Mouse (Mus musculus): ENCODE results near the gene Rspry1. TPM values are rescaled to one million over a fixed set of nuclear protein-coding genes. Genes with fewer than 3 reads are reported as not detected.

The Rspry1 gene
- total and polyA plus RNA-seq, 2 experiments from 2014 or later = 31.4 to 36.1 TPM

GRCm38 (mm10) chr8:94601034-94601606 is 617 bp upstream of the Rspry1 start:
- H3K9ac ChIP-seq (replicated peaks; ENCODE audit: low read length) = peak overlapping the region; percentile 89
- ATAC-seq = peak; percentile 34
- DNase-seq (ENCODE audit: low spot score) = peak; percentile 6
- no peaks in the 10 kb centered on the region for H3K27me3 ChIP-seq (ENCODE audit: insufficient read depth, low read length)
- no peaks in the 10 kb centered on the region for H3K36me3 ChIP-seq (ENCODE audit: insufficient read depth, low read length)
- H3K4me2 ChIP-seq (ENCODE audit: low read depth, low read length) = peak overlapping the region; percentile 95
- H3K27ac ChIP-seq = peak overlapping the region; percentile 97
- peaks cover 16% of the 10 kb centered on the region; the same call in 1 of the 2 replicates for H3K4me1 ChIP-seq (ENCODE audit: insufficient read depth, low read length)
- no peaks in the 10 kb centered on the region for H3K9me3 ChIP-seq (ENCODE audit: low read length)
- no peak for TF ChIP-seq CTCF (IDR thresholded peaks at IDR 0.05; ENCODE audit: low read depth)
- peak overlapping the region; percentile 98 for H3K4me3 ChIP-seq (ENCODE audit: low read length)
- WGBS = under 1% methylated on average over 51 of the region's 51 CpGs

DNA sequence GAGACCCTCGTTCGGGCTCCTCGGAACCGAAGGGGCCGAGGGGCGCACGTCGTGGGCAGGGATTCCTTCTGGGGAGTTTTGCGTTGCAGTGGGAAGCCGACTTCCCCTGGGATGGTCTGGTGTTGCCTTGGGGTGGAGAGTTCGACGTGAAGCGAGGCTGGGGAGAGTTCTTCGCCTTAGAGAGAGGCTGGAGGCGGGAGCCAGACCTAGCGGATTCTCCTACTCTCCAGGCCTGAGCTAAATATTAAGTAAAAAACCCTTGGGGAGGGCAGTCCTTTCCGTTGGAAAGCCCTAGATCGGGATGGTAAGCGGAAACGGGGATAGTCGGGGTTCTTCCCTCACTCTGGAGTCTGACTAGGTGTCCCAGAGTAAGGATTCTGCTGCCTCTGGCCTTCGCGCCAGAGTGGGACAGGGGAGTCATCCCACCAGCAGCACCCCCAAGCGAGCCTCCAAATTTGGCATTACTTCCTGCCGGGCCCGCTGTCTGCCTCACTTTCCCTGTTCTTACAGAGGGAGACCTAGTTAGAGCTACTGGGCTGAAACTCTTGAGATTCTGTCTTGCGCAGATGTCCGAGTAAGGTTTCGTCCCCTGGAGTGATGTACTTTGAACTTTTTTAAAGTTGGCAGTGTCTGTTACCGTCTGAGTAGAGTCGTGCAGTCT is 864 bp downstream of the Rspry1 start:
- H3K27ac ChIP-seq = peak overlapping the region; percentile 95
- peak overlapping the region; percentile 100 for H3K4me2 ChIP-seq (ENCODE audit: low read depth, low read length)
- WGBS = under 1% methylated on average over 31 of the region's 31 CpGs
- ATAC-seq (no peak), DNase-seq (ENCODE audit: low spot score) (peak; percentile 37)
- peaks cover 16% of the 10 kb centered on the region; the same call in 1 of the 2 replicates for H3K4me1 ChIP-seq (ENCODE audit: insufficient read depth, low read length)
- no peak for TF ChIP-seq CTCF (IDR thresholded peaks at IDR 0.05; ENCODE audit: low read depth)
- no peaks in the 10 kb centered on the region for H3K36me3 ChIP-seq (ENCODE audit: insufficient read depth, low read length)
- H3K9ac ChIP-seq (replicated peaks; ENCODE audit: low read length) = peak overlapping the region; percentile 93
- peak overlapping the region; percentile 98 for H3K4me3 ChIP-seq (ENCODE audit: low read length)
- H3K9me3 ChIP-seq (ENCODE audit: low read length) = no peaks in the 10 kb centered on the region
- H3K27me3 ChIP-seq (ENCODE audit: insufficient read depth, low read length) = no peaks in the 10 kb centered on the region

DNA sequence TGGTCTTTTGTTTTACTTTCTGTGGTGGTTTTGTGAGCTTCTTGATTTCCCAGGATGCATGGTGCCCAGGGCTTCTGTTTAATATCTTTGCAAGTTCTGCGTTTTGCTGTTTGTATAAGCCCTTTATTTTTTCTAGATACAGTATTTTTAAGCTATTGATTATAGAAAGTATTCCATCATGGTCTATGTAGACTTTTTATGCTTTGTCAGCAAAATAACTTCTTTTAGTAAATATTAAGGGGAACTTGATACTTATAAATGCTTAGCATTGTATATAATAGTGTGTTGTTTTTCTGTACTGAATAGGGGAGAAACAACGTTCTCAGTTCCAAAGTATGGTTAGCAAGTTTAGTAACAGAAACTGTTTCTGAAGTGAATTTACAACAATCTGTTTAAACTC is 2.3 kb downstream of the Rspry1 start:
- WGBS = 77% methylated on average over 2 of the region's 2 CpGs
- TF ChIP-seq CTCF (IDR thresholded peaks at IDR 0.05; ENCODE audit: low read depth) = no peak

GRCm38 (mm10) chr8:94607064-94607463 is 5.3 kb downstream of the Rspry1 start:
- H3K36me3 ChIP-seq (ENCODE audit: insufficient read depth, low read length) = no peaks in the 10 kb centered on the region; the same call in 1 of the 2 replicates
- WGBS = 92% methylated on average over 5 of the region's 5 CpGs
- no peaks in the 10 kb centered on the region for H3K9me3 ChIP-seq (ENCODE audit: low read length)
- H3K4me1 ChIP-seq (ENCODE audit: insufficient read depth, low read length) = peaks cover 10% of the 10 kb centered on the region; the same call in 1 of the 2 replicates
- no peak overlapping the region for H3K27ac ChIP-seq
- no peak overlapping the region for H3K4me3 ChIP-seq (ENCODE audit: low read length)
- no peak for DNase-seq (ENCODE audit: low spot score)
- no peak for ATAC-seq
- H3K9ac ChIP-seq (replicated peaks; ENCODE audit: low read length) = no peak overlapping the region
- TF ChIP-seq CTCF (IDR thresholded peaks at IDR 0.05; ENCODE audit: low read depth) = peak; percentile 31; the same call in 1 of the 2 replicates
- H3K27me3 ChIP-seq (ENCODE audit: insufficient read depth, low read length) = no peaks in the 10 kb centered on the region
- H3K4me2 ChIP-seq (ENCODE audit: low read depth, low read length) = no peak overlapping the region

More for the DNA sequence above, 2.3 kb downstream of the Rspry1 start:
- DNase-seq (ENCODE audit: low spot score) (no peak), ATAC-seq (no peak)
- H3K4me2 ChIP-seq (ENCODE audit: low read depth, low read length) = peak overlapping the region; percentile 100
- H3K9ac ChIP-seq (replicated peaks; ENCODE audit: low read length) = no peak overlapping the region
- H3K27me3 ChIP-seq (ENCODE audit: insufficient read depth, low read length) = no peaks in the 10 kb centered on the region
- H3K36me3 ChIP-seq (ENCODE audit: insufficient read depth, low read length) = no peaks in the 10 kb centered on the region; the same call in 1 of the 2 replicates
- H3K27ac ChIP-seq = no peak overlapping the region
- H3K4me3 ChIP-seq (ENCODE audit: low read length) = 0 out of 2 replicates have a peak overlapping the region, but pooled peaks have one; percentile 98
- H3K9me3 ChIP-seq (ENCODE audit: low read length) = no peaks in the 10 kb centered on the region
- peaks cover 16% of the 10 kb centered on the region; the same call in 1 of the 2 replicates for H3K4me1 ChIP-seq (ENCODE audit: insufficient read depth, low read length)

DNA sequence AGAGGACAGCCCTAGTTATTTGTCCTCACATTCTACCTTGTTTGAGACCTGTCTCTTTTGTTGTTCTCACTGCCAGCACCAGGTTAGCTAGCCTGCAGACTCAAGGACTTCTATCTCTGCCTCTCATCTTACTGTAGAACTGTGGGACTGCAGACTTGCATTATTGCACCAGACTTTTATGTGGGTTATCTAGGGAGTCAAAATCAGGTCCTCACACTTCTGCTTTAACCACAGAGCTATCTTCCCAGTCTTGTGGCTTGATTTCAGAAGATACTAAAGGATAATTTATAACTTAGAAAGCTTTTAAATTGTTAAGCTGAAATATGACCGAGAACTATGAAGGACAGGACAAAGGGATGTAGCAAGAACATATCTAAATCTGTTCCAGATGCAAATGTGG is 23.1 kb downstream of the Rspry1 start:
- Histone ChIP-seq H3K4me2 (ENCODE audit: low read depth, low read length) (no peak overlapping the region), H3K4me3 (ENCODE audit: low read length) (no peak overlapping the region), H3K36me3 (ENCODE audit: insufficient read depth, low read length) (peaks cover 9% of the 10 kb centered on the region; the same call in 1 of the 2 replicates), H3K9ac (replicated peaks; ENCODE audit: low read length) (no peak overlapping the region), H3K9me3 (ENCODE audit: low read length) (no peaks in the 10 kb centered on the region), H3K27me3 (ENCODE audit: insufficient read depth, low read length) (no peaks in the 10 kb centered on the region), H3K27ac (no peak overlapping the region), H3K4me1 (ENCODE audit: insufficient read depth, low read length) (no peaks in the 10 kb centered on the region)
- WGBS = 98% methylated on average over 1 of the region's 1 CpGs
- no peak for TF ChIP-seq CTCF (IDR thresholded peaks at IDR 0.05; ENCODE audit: low read depth)
- no peak for DNase-seq (ENCODE audit: low spot score)
- ATAC-seq = no peak

GRCm38 (mm10) chr8:94633564-94634194 is 31.9 kb downstream of the Rspry1 start:
- Histone ChIP-seq H3K4me3 (ENCODE audit: low read length) (no peak overlapping the region), H3K9me3 (ENCODE audit: low read length) (no peaks in the 10 kb centered on the region), H3K27ac (no peak overlapping the region), H3K4me2 (ENCODE audit: low read depth, low read length) (no peak overlapping the region), H3K4me1 (ENCODE audit: insufficient read depth, low read length) (no peaks in the 10 kb centered on the region), H3K36me3 (ENCODE audit: insufficient read depth, low read length) (peaks cover 44% of the 10 kb centered on the region), H3K9ac (replicated peaks; ENCODE audit: low read length) (no peak overlapping the region), H3K27me3 (ENCODE audit: insufficient read depth, low read length) (no peaks in the 10 kb centered on the region)
- no peak for TF ChIP-seq CTCF (IDR thresholded peaks at IDR 0.05; ENCODE audit: low read depth)
- ATAC-seq = no peak
- 92% methylated on average over 2 of the region's 2 CpGs for WGBS
- DNase-seq (ENCODE audit: low spot score) = no peak
